20 mouse cellular contexts compared by ENCODE assay signal in the genomic region with DNA sequence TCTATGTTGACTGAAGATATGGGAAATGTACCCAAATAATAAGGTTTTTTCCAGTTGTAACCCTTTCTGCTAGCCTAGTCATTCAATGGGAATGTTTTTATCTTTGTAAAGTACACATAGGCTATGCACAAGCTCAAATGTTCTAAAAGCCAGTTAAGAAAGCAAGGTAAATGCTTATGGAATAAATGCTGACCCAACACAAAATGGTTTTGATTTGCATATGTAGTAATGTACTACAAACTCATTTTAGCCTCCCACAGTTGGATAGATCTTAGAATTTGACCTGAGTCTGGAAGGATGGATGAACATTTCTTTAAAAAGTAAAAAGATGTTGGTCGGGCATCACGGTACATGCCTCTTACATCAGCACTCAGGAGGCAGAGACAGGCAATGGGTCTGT. TPM values are rescaled to one million over a fixed set of nuclear protein-coding genes. Genes with fewer than 3 reads are reported as not detected.
DNase-seq lines count a peak whose midpoint lies in the region; TF ChIP-seq lines count a peak whose summit lies in the region.
"Had no signal": no experiment of that assay in that cellular context is flagged by ENCODE, and none has a peak within 500 bp of the region (broad histone marks: within the 10 kb centered on the region; RNA-seq: fewer than 3 reads in every experiment).

No protein-coding gene starts in this region.

- H3K36me3 ChIP-seq in CH12.LX (replicated peaks in 1 of 2; ENCODE audit: control insufficient read depth in 1 of 2, insufficient read depth in 1 of 2, low read length in 1 of 2) (peaks cover 0 to 9% of the 10 kb centered on the region in 2 experiments), ES-E14 (ENCODE audit: control insufficient read depth, insufficient read depth, low read length, poor library complexity, severe bottlenecking) (no peaks in the 10 kb centered on the region; the same call in 1 of the 2 replicates)

- no peaks in the 10 kb centered on the region for H3K27me3 ChIP-seq in CH12.LX (replicated peaks)
- H3K27me3 ChIP-seq: Patski had no signal

- TF ChIP-seq RAD21 in CH12.LX (IDR thresholded peaks at IDR 0.05; ENCODE audit: low read depth, low read length) = no peak

- in situ Hi-C loops in CH12.LX (cut with MboI; ENCODE audit: low pct_ligation_motif_present, low pct_unique_long_range_greater_than_20kb, low sequenced_read_pairs) (loop anchor here (25.0 kb wide), 1 partner anchor 154 kb away; no protein-coding TSS in a partner anchor), ES-E14 (cut with MboI; ENCODE audit: low sequenced_read_pairs in 2 of 2, unreplicated experiment in 2 of 2) (loop anchor here in 1 of 2 experiments (25.0 kb wide), 1 partner anchor 254 kb away; no protein-coding TSS in a partner anchor)

- H3K9me3 ChIP-seq in CH12.LX (replicated peaks; ENCODE audit: low read length) = no peaks in the 10 kb centered on the region
- no peaks in the 10 kb centered on the region for H3K9me3 ChIP-seq in ES-E14 (ENCODE audit: control insufficient read depth, insufficient read depth, low read depth, low read length)
- H3K9me3 ChIP-seq: G1E had no signal

- DNase-seq in CH12.LX (ENCODE audit: extremely low read depth) = no peak
- DNase-seq in ES-E14 (ENCODE audit: low read depth, low spot score) = no peak
- DNase-seq in frontal cortex, postnatal 36 days (ENCODE audit: low spot score in 2 of 2) = no peak
- no peak for DNase-seq in right cerebral cortex, adult 2 months (ENCODE audit: low spot score in 2 of 2)
- DNase-seq: adrenal gland, adult 2 months; adrenal gland, adult 8-10 months; adrenal gland, postnatal 10 days; adrenal gland, postnatal 14 days; adrenal gland, postnatal 25 days; adrenal gland, postnatal 36 days; B cell, adult 2 months; cerebellum, adult 11 months; cerebellum, adult 11-12 months; cerebellum, adult 18-20 months; cerebellum, adult 2 months; cerebellum, adult 8-10 months had no signal

- H3K4me3 ChIP-seq in CH12.LX (replicated peaks in 1 of 3; ENCODE audit: low read depth in 2 of 3, low read length in 2 of 3, poor library complexity in 1 of 3) (no peak overlapping the region), ES-E14 (ENCODE audit: insufficient read depth in 1 of 2, low read depth in 1 of 2, low read length in 2 of 2, poor library complexity in 1 of 2, severe bottlenecking in 1 of 2) (no peak overlapping the region)

- H3K27ac ChIP-seq in CH12.LX (ENCODE audit: insufficient read depth, low read depth) (no peak overlapping the region), ES-E14 (ENCODE audit: insufficient read depth, low read depth, low read length, poor library complexity, severe bottlenecking) (no peak overlapping the region)

- H3K4me2 ChIP-seq in CH12.LX (ENCODE audit: insufficient read depth, low read depth, poor library complexity, severe bottlenecking) = no peak overlapping the region

- no peak overlapping the region for H3K9ac ChIP-seq in CH12.LX (ENCODE audit: insufficient read depth, low read depth)
- H3K9ac ChIP-seq in ES-E14 (ENCODE audit: insufficient read depth, low read depth, low read length, poor library complexity, severe bottlenecking) = no peak overlapping the region

- dilution Hi-C loops in CH12.LX (cut with MboI; ENCODE audit: extremely low pct_ligation_motif_present, extremely low pct_unique_long_range_greater_than_20kb, low sequenced_read_pairs) = no loop called here

- no peaks in the 10 kb centered on the region for H3K79me2 ChIP-seq in CH12.LX (replicated peaks; ENCODE audit: control insufficient read depth, extremely low read depth, insufficient read depth, poor library complexity, severe bottlenecking)

- TF ChIP-seq EP300 in CH12.LX (IDR thresholded peaks at IDR 0.05; ENCODE audit: low read length) = no peak

- peaks cover 0 to under 1% of the 10 kb centered on the region in 2 experiments; a peak in 2 of 4 replicates for H3K4me1 ChIP-seq in CH12.LX (ENCODE audit: control insufficient read depth in 1 of 2, insufficient read depth in 2 of 2)
- H3K4me1 ChIP-seq in ES-E14 (ENCODE audit: control insufficient read depth in 2 of 2, insufficient read depth in 2 of 2, low read length in 2 of 2, poor library complexity in 1 of 2) = no peaks in the 10 kb centered on the region

- no peak for TF ChIP-seq CTCF in CH12.LX (conservative IDR thresholded peaks at IDR 0.05 in 1 of 2, IDR thresholded peaks at IDR 0.05 in 1 of 2; ENCODE audit: low read depth in 2 of 2, low read length in 2 of 2)

- TF ChIP-seq POLR2A in CH12.LX (IDR thresholded peaks at IDR 0.05; ENCODE audit: low read depth, low read length) = no peak

TF ChIP-seq in CH12.LX, 34 proteins besides CTCF, POLR2A, EP300 and RAD21:
- TF ChIP-seq MAX (IDR thresholded peaks at IDR 0.05; ENCODE audit: low read length) (no peak), ELF1 (IDR thresholded peaks at IDR 0.05; ENCODE audit: low read depth, low read length) (no peak), MAFK (IDR thresholded peaks at IDR 0.05; ENCODE audit: insufficient replicate concordance, low read length) (0 out of 2 replicates have a peak, but pooled peaks have one; percentile 58), SMC3 (IDR thresholded peaks at IDR 0.05; ENCODE audit: low read depth, low read length) (no peak), JUND (conservative IDR thresholded peaks at IDR 0.05; ENCODE audit: low read depth, low read length) (no peak)

TF ChIP-seq in ES-E14, 5 proteins besides CTCF, POLR2A, EP300 and RAD21:
- TF ChIP-seq ZNF384 (IDR thresholded peaks at IDR 0.05; ENCODE audit: low read depth, low read length) (no peak), HCFC1 (IDR thresholded peaks at IDR 0.05; ENCODE audit: borderline replicate concordance, insufficient read depth, low read length) (no peak), ZC3H11A (IDR thresholded peaks at IDR 0.05; ENCODE audit: borderline replicate concordance, low read depth, low read length) (no peak), CHD2 (IDR thresholded peaks at IDR 0.05; ENCODE audit: low read depth, low read length) (no peak), MAFK (IDR thresholded peaks at IDR 0.05; ENCODE audit: insufficient read depth, low read depth, low read length) (0 out of 2 replicates have a peak, but pooled peaks have one; percentile 55)

RNA-seq across cellular contexts. Expression of gene Ccnt2, which starts 7.2 kb away (rescaled TPM):
- 18.1 and 18.6 TPM in 2 replicates for total RNA-seq in CH12.LX (2012; rRNA removed)
- 30.8 and 36.5 TPM in 2 replicates for total RNA-seq in CH12.LX (2014; rRNA removed)
- 25.9 and 27.4 TPM in 2 replicates for polyA plus RNA-seq in CH12.LX (2012; ENCODE audit: insufficient read length, low read depth)
- total RNA-seq in ES-E14 (2012; rRNA removed) = 56.6 and 70.3 TPM in 2 replicates

RNA-seq across cellular contexts. Expression of gene Acmsd, which starts 37.5 kb away (rescaled TPM):
- not detected in 2 replicates for total RNA-seq in CH12.LX (2012; rRNA removed)
- not detected in 2 replicates for total RNA-seq in CH12.LX (2014; rRNA removed)
- not detected in 2 replicates for polyA plus RNA-seq in CH12.LX (2012; ENCODE audit: insufficient read length, low read depth)
- 0.09 TPM in 1 of 2 replicates, not detected in the other for total RNA-seq in ES-E14 (2012; rRNA removed)
- total RNA-seq: adrenal gland, adult 8-10 months; adrenal gland, postnatal 25 days; adrenal gland, postnatal 36 days had no signal
- polyA plus RNA-seq: adrenal gland, adult 2 months; brain, embryonic 14.5 days; C2C12; Patski had no signal
